ENCODE assay signal across 26 mouse cellular contexts in genomic region chr2:173321754-173322153, GRCm38 (mm10). TPM values are rescaled to one million over a fixed set of nuclear protein-coding genes. Genes with fewer than 3 reads are reported as not detected.
A peak's percentile ranks its signal among the peaks of the same experiment; 100 is the strongest.
DNase-seq lines count a peak whose midpoint lies in the region; ATAC-seq and TF ChIP-seq lines count a peak whose summit lies in the region.
"Had no signal": no experiment of that assay in that cellular context is flagged by ENCODE, and none has a peak within 500 bp of the region (broad histone marks: within the 10 kb centered on the region; RNA-seq: fewer than 3 reads in every experiment).

No protein-coding gene starts in this region.

- no peak overlapping the region for H3K4me3 ChIP-seq in embryonic facial prominence, embryonic 15.5 days (replicated peaks)
- no peak overlapping the region for H3K4me3 ChIP-seq in embryonic facial prominence, embryonic 10.5 days
- no peak overlapping the region for H3K4me3 ChIP-seq in liver, postnatal 0 days (ENCODE audit: low read depth, low read length)
- H3K4me3 ChIP-seq in liver, embryonic 12.5 days, result no peak overlapping the region
- no peak overlapping the region for H3K4me3 ChIP-seq in intestine, embryonic 15.5 days (replicated peaks)
- H3K4me3 ChIP-seq in thymus, adult 2 months (ENCODE audit: control insufficient read depth, insufficient read depth, low read length), result no peak overlapping the region
- H3K4me3 ChIP-seq in layer of hippocampus, adult 2 months, result no peak overlapping the region
- H3K4me3 ChIP-seq: forebrain, embryonic 12.5 days; heart, embryonic 12.5 days; hindbrain, embryonic 10.5 days; left cerebral cortex, adult 2 months had no signal

- 75% methylated on average over 6 of the region's 6 CpGs for WGBS in embryonic facial prominence, embryonic 15.5 days
- WGBS in embryonic facial prominence, embryonic 10.5 days, result 84% methylated on average over 6 of the region's 6 CpGs
- WGBS in liver, postnatal 0 days (ENCODE audit: insufficient replicate concordance), result 80% methylated on average over 6 of the region's 6 CpGs
- WGBS in liver, embryonic 12.5 days (ENCODE audit: insufficient replicate concordance), result 76% methylated on average over 6 of the region's 6 CpGs
- whole genome bisulfite sequencing in intestine, embryonic 15.5 days, result 92% methylated on average over 6 of the region's 6 CpGs
- 82% methylated on average over 6 of the region's 6 CpGs for WGBS in thymus, adult 2 months

- H3K27ac ChIP-seq in embryonic facial prominence, embryonic 15.5 days (replicated peaks), result no peak overlapping the region
- H3K27ac ChIP-seq in embryonic facial prominence, embryonic 10.5 days (replicated peaks), result no peak overlapping the region
- H3K27ac ChIP-seq in liver, postnatal 0 days (ENCODE audit: low read depth), result no peak overlapping the region
- H3K27ac ChIP-seq in liver, embryonic 12.5 days, result no peak overlapping the region
- H3K27ac ChIP-seq in intestine, embryonic 15.5 days, result no peak overlapping the region
- no peak overlapping the region for H3K27ac ChIP-seq in thymus, adult 2 months (ENCODE audit: control insufficient read depth, insufficient read depth, low read length)
- H3K27ac ChIP-seq in layer of hippocampus, adult 2 months, result no peak overlapping the region
- H3K27ac ChIP-seq: forebrain, embryonic 12.5 days; hindbrain, embryonic 10.5 days; kidney, postnatal 0 days; left cerebral cortex, adult 2 months; macrophage had no signal

- TF ChIP-seq POLR2A in thymus, adult 2 months (IDR thresholded peaks at IDR 0.05; ENCODE audit: control insufficient read depth, extremely low read depth, insufficient read depth, low read length, poor library complexity), result no peak

- ATAC-seq in embryonic facial prominence, embryonic 15.5 days (ENCODE audit: insufficient number of reproducible peaks, low FRiP score, low TSS enrichment, low read depth), result peak; percentile 29; the same call in 1 of the 2 replicates
- ATAC-seq in liver, postnatal 0 days, result peak; percentile 40
- ATAC-seq in liver, embryonic 12.5 days, result no peak
- peak; percentile 34; the same call in 1 of the 2 replicates for ATAC-seq in intestine, embryonic 15.5 days
- ATAC-seq: activated CD4-positive, CD25-positive, alpha-beta regulatory T cell, adult 4 months; hindbrain, embryonic 16.5 days; Patski had no signal

- no peak for DNase-seq in embryonic facial prominence, embryonic 10.5 days (ENCODE audit: low spot score)
- no peak for DNase-seq in liver, postnatal 0 days
- peak; percentile 54 for DNase-seq in adipocyte (ENCODE audit: low spot score)
- no peak for DNase-seq in thymus, adult 2 months
- DNase-seq in layer of hippocampus, adult 2 months (ENCODE audit: low spot score in 2 of 2), result no peak
- DNase-seq: B cell, adult 2 months; cerebellum, adult 9-10 months; heart, adult 18-20 months; heart, postnatal 10 days; kidney, adult 11 months had no signal

- H3K36me3 ChIP-seq in embryonic facial prominence, embryonic 15.5 days, result no peaks in the 10 kb centered on the region
- H3K36me3 ChIP-seq in embryonic facial prominence, embryonic 10.5 days (replicated peaks), result no peaks in the 10 kb centered on the region
- no peaks in the 10 kb centered on the region for H3K36me3 ChIP-seq in liver, postnatal 0 days (replicated peaks; ENCODE audit: insufficient read depth, low read length)
- H3K36me3 ChIP-seq in liver, embryonic 12.5 days, result no peaks in the 10 kb centered on the region
- no peaks in the 10 kb centered on the region for H3K36me3 ChIP-seq in intestine, embryonic 15.5 days
- H3K36me3 ChIP-seq in thymus, adult 2 months (ENCODE audit: control insufficient read depth, insufficient read depth, low read length), result no peaks in the 10 kb centered on the region
- H3K36me3 ChIP-seq: forebrain, embryonic 12.5 days; G1E; heart, embryonic 12.5 days; hindbrain, embryonic 10.5 days had no signal

- no peak for TF ChIP-seq EP300 in liver, postnatal 0 days (IDR thresholded peaks at IDR 0.05; ENCODE audit: low read depth)

- H3K4me2 ChIP-seq in embryonic facial prominence, embryonic 15.5 days (replicated peaks), result no peak overlapping the region
- H3K4me2 ChIP-seq in liver, postnatal 0 days (ENCODE audit: low read depth, low read length), result no peak overlapping the region
- no peak overlapping the region for H3K4me2 ChIP-seq in liver, embryonic 12.5 days
- H3K4me2 ChIP-seq in intestine, embryonic 15.5 days (replicated peaks), result no peak overlapping the region
- H3K4me2 ChIP-seq: forebrain, embryonic 12.5 days; heart, embryonic 12.5 days; midbrain, embryonic 11.5 days had no signal

- TF ChIP-seq CTCF in liver, postnatal 0 days (IDR thresholded peaks at IDR 0.05; ENCODE audit: low read depth), result no peak
- TF ChIP-seq CTCF in thymus, adult 2 months (IDR thresholded peaks at IDR 0.05; ENCODE audit: borderline replicate concordance, control insufficient read depth, extremely low read depth, insufficient read depth, low read length, poor library complexity), result no peak
- TF ChIP-seq CTCF in layer of hippocampus, adult 2 months (conservative IDR thresholded peaks at IDR 0.05), result no peak

- H3K27me3 ChIP-seq in embryonic facial prominence, embryonic 15.5 days, result no peaks in the 10 kb centered on the region
- H3K27me3 ChIP-seq in embryonic facial prominence, embryonic 10.5 days (replicated peaks; ENCODE audit: low read depth, poor library complexity, severe bottlenecking), result 0 out of 2 replicates have a peak, but pooled peaks cover 4% of the 10 kb centered on the region
- no peaks in the 10 kb centered on the region for H3K27me3 ChIP-seq in liver, postnatal 0 days (ENCODE audit: insufficient read depth, low read length)
- H3K27me3 ChIP-seq in liver, embryonic 12.5 days (replicated peaks), result no peaks in the 10 kb centered on the region
- H3K27me3 ChIP-seq in intestine, embryonic 15.5 days (replicated peaks), result no peaks in the 10 kb centered on the region
- no peaks in the 10 kb centered on the region for H3K27me3 ChIP-seq in thymus, adult 2 months (ENCODE audit: control insufficient read depth, insufficient read depth, low read length)
- H3K27me3 ChIP-seq: CH12.LX; forebrain, embryonic 12.5 days; heart, embryonic 12.5 days; Patski had no signal

- no peaks in the 10 kb centered on the region for H3K4me1 ChIP-seq in embryonic facial prominence, embryonic 15.5 days
- peaks cover 8% of the 10 kb centered on the region for H3K4me1 ChIP-seq in embryonic facial prominence, embryonic 10.5 days
- no peaks in the 10 kb centered on the region for H3K4me1 ChIP-seq in liver, postnatal 0 days (ENCODE audit: insufficient read depth)
- H3K4me1 ChIP-seq in liver, embryonic 12.5 days, result no peaks in the 10 kb centered on the region
- H3K4me1 ChIP-seq in intestine, embryonic 15.5 days (replicated peaks), result peaks cover 9% of the 10 kb centered on the region; the same call in 1 of the 2 replicates
- H3K4me1 ChIP-seq in thymus, adult 2 months (replicated peaks; ENCODE audit: control insufficient read depth, insufficient read depth, low read length), result peaks cover 2% of the 10 kb centered on the region; the same call in 1 of the 2 replicates
- H3K4me1 ChIP-seq: forebrain, embryonic 12.5 days; heart, embryonic 12.5 days; hindbrain, embryonic 10.5 days had no signal

- H3K9me3 ChIP-seq in embryonic facial prominence, embryonic 15.5 days (replicated peaks), result no peaks in the 10 kb centered on the region
- H3K9me3 ChIP-seq in embryonic facial prominence, embryonic 10.5 days, result 0 out of 2 replicates have a peak, but pooled peaks cover 2% of the 10 kb centered on the region
- no peaks in the 10 kb centered on the region for H3K9me3 ChIP-seq in liver, postnatal 0 days (ENCODE audit: low read length)
- no peaks in the 10 kb centered on the region for H3K9me3 ChIP-seq in liver, embryonic 12.5 days (replicated peaks)
- no peaks in the 10 kb centered on the region for H3K9me3 ChIP-seq in intestine, embryonic 15.5 days
- H3K9me3 ChIP-seq: forebrain, embryonic 12.5 days; heart, embryonic 12.5 days; hindbrain, embryonic 10.5 days had no signal

- no peak overlapping the region for H3K9ac ChIP-seq in embryonic facial prominence, embryonic 15.5 days
- H3K9ac ChIP-seq in liver, postnatal 0 days (replicated peaks), result no peak overlapping the region
- no peak overlapping the region for H3K9ac ChIP-seq in liver, embryonic 12.5 days
- no peak overlapping the region for H3K9ac ChIP-seq in intestine, embryonic 15.5 days
- H3K9ac ChIP-seq: forebrain, embryonic 12.5 days; heart, embryonic 12.5 days had no signal

RNA-seq across cellular contexts. Expression of gene Pmepa1, which starts 45.4 kb away (rescaled TPM):
- polyA plus RNA-seq in embryonic facial prominence, embryonic 15.5 days (2015; fragmentation: Nextera tagmentation; extraction: Ambion mirVana), result 8.7 and 9.0 TPM in 2 replicates
- polyA plus RNA-seq in embryonic facial prominence, embryonic 10.5 days (2016; fragmentation: Nextera tagmentation; extraction: Ambion mirVana), result 1.4 and 2.1 TPM in 2 replicates
- polyA plus RNA-seq in liver, postnatal 0 days (2015; fragmentation: Nextera tagmentation; extraction: Ambion mirVana), result 0.21 and 0.36 TPM in 2 replicates
- polyA plus RNA-seq in liver, embryonic 12.5 days (2016; fragmentation: Nextera tagmentation; extraction: Ambion mirVana), result 0.24 and 0.37 TPM in 2 replicates
- 5.6 and 5.9 TPM in 2 replicates for polyA plus RNA-seq in intestine, embryonic 15.5 days (2015; fragmentation: Nextera tagmentation; extraction: Ambion mirVana)
- polyA plus RNA-seq in thymus, adult 2 months (2012; rRNA removed), result 68.7 and 70.3 TPM in 2 replicates
- 10 to 100 TPM; 20.4 to 24.0 TPM for total RNA-seq in layer of hippocampus, adult 2 months (2021)
- total RNA-seq: neutrophil, adult 5-6 weeks had no signal
- polyA plus RNA-seq: G1E had no signal
